Mouse (Mus musculus): ENCODE data around the gene Phf21a. TPM values are rescaled to one million over a fixed set of nuclear protein-coding genes. Genes with fewer than 3 reads are reported as not detected.

The Phf21a gene
- polyA plus RNA-seq, 2 experiments = 1.8 to 4.7 TPM

- Histone ChIP-seq H3K9me3 (ENCODE audit: control insufficient read depth, low read length) (no peaks in the 10 kb centered on the region), H3K9ac (replicated peaks) (no peak overlapping the region), H3K27me3 (ENCODE audit: control insufficient read depth, insufficient read depth, low read length) (no peaks in the 10 kb centered on the region; the same call in none of the 2 replicates), H3K27ac (no peak overlapping the region), H3K4me3 (ENCODE audit: insufficient read depth in 1 of 2, low read depth in 2 of 2, low read length in 2 of 2) (no peak overlapping the region), H3K4me2 (ENCODE audit: low read depth) (no peak overlapping the region), H3K4me1 (replicated peaks; ENCODE audit: control insufficient read depth in 2 of 2, insufficient read depth in 2 of 2, low read length in 1 of 2) (peaks cover 0 to 6% of the 10 kb centered on the region in 2 experiments; a peak in 2 of 4 replicates), H3K36me3 (replicated peaks; ENCODE audit: control insufficient read depth, insufficient read depth, low read depth) (no peaks in the 10 kb centered on the region)
- TF ChIP-seq CTCF (IDR thresholded peaks at IDR 0.05; ENCODE audit: low read depth) = no peak
- TF ChIP-seq EP300 (IDR thresholded peaks at IDR 0.05; ENCODE audit: low read depth) = no peak
- ATAC-seq (ENCODE audit: insufficient read depth) (no peak), DNase-seq (ENCODE audit: low read depth in 3 of 3, low spot score in 3 of 3) (no peak)
- 32% methylated on average over 4 of the region's 4 CpGs for WGBS (ENCODE audit: insufficient replicate concordance)
Measured at GRCm38 (mm10) chr2:92176292-92176691, 83.4 kb downstream of the Phf21a start.

- Histone ChIP-seq H3K27ac (no peak overlapping the region), H3K9ac (replicated peaks) (peak overlapping the region; percentile 75), H3K4me1 (replicated peaks; ENCODE audit: control insufficient read depth in 2 of 2, insufficient read depth in 2 of 2, low read length in 1 of 2) (peaks cover 2 to 3% of the 10 kb centered on the region in 2 experiments; a peak in 2 of 4 replicates), H3K4me2 (ENCODE audit: low read depth) (peak overlapping the region; percentile 95), H3K36me3 (replicated peaks; ENCODE audit: control insufficient read depth, insufficient read depth, low read depth) (no peaks in the 10 kb centered on the region), H3K27me3 (ENCODE audit: control insufficient read depth, insufficient read depth, low read length) (no peaks in the 10 kb centered on the region; the same call in none of the 2 replicates), H3K4me3 (ENCODE audit: insufficient read depth in 1 of 2, low read depth in 2 of 2, low read length in 2 of 2) (peak overlapping the region; percentile 65 to 79; a peak in 3 of 4 replicates), H3K9me3 (ENCODE audit: control insufficient read depth, low read length) (no peaks in the 10 kb centered on the region)
- DNase-seq (ENCODE audit: low read depth in 3 of 3, low spot score in 3 of 3) (no peak), ATAC-seq (ENCODE audit: insufficient read depth) (no peak)
- 12% methylated on average over 11 of the region's 11 CpGs for WGBS (ENCODE audit: insufficient replicate concordance)
- TF ChIP-seq CTCF (IDR thresholded peaks at IDR 0.05; ENCODE audit: low read depth) = no peak
- TF ChIP-seq EP300 (IDR thresholded peaks at IDR 0.05; ENCODE audit: low read depth) = no peak
Measured at GRCm38 (mm10) chr2:92182146-92182756, 89.3 kb downstream of the Phf21a start.

DNA sequence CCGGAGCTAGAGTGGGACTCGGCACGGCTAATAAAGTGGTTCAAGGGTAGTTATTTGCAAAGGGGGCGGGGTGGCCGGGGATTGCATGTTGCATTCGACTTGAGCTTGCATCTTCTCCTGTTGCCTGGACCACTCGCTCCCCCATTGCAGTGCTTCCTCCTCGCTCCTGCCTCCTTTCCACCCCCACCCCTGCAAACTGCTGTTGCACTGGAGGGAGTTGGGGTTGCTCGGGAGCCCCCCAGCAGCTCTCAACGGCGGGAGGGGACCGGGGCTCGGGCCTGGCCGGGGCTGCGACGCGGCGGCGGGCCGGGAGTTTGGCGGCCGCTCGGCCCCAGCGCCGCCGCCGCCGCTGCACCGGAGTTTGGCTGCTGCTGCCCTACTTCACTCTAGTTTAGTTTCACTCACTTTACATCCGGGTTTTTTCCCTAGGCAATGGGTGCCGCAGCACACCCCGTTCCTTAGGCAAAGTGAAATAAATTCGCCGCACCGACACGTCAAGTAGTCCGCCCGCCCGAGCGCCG lies 90.1 kb downstream of the Phf21a start:
- TF ChIP-seq CTCF (IDR thresholded peaks at IDR 0.05; ENCODE audit: low read depth) (no peak), EP300 (IDR thresholded peaks at IDR 0.05; ENCODE audit: low read depth) (no peak)
- DNase-seq (ENCODE audit: low read depth in 3 of 3, low spot score in 3 of 3) = peak; percentile 67 to 71 (median 70)
- Histone ChIP-seq H3K36me3 (replicated peaks; ENCODE audit: control insufficient read depth, insufficient read depth, low read depth) (no peaks in the 10 kb centered on the region), H3K4me1 (replicated peaks; ENCODE audit: control insufficient read depth in 2 of 2, insufficient read depth in 2 of 2, low read length in 1 of 2) (peaks cover 2 to 3% of the 10 kb centered on the region in 2 experiments; a peak in 2 of 4 replicates), H3K4me2 (ENCODE audit: low read depth) (peak overlapping the region; percentile 95), H3K4me3 (ENCODE audit: insufficient read depth in 1 of 2, low read depth in 2 of 2, low read length in 2 of 2) (peak overlapping the region; percentile 65 to 79), H3K9ac (replicated peaks) (peak overlapping the region; percentile 75), H3K27me3 (ENCODE audit: control insufficient read depth, insufficient read depth, low read length) (no peaks in the 10 kb centered on the region; the same call in none of the 2 replicates), H3K27ac (peak overlapping the region; percentile 54), H3K9me3 (ENCODE audit: control insufficient read depth, low read length) (no peaks in the 10 kb centered on the region)
- peak; percentile 77 for ATAC-seq (ENCODE audit: insufficient read depth)
- 2% methylated on average over 41 of the region's 41 CpGs for WGBS (ENCODE audit: insufficient replicate concordance)

- TF ChIP-seq EP300 (IDR thresholded peaks at IDR 0.05; ENCODE audit: low read depth) (no peak), CTCF (IDR thresholded peaks at IDR 0.05; ENCODE audit: low read depth) (no peak)
- WGBS (ENCODE audit: insufficient replicate concordance) = 0% methylated on average over 38 of the region's 40 CpGs
Measured at GRCm38 (mm10) chr2:92183613-92184076, 90.7 kb downstream of the Phf21a start.

More at GRCm38 (mm10) chr2:92183613-92184076, 90.7 kb downstream of the Phf21a start:
- H3K9me3 ChIP-seq (ENCODE audit: control insufficient read depth, low read length) = no peaks in the 10 kb centered on the region
- H3K9ac ChIP-seq (replicated peaks) = peak overlapping the region; percentile 75
- H3K4me2 ChIP-seq (ENCODE audit: low read depth) = peak overlapping the region; percentile 95
- DNase-seq (ENCODE audit: low read depth in 3 of 3, low spot score in 3 of 3) = peak; percentile 68 to 74 (median 74)
- no peaks in the 10 kb centered on the region; the same call in none of the 2 replicates for H3K27me3 ChIP-seq (ENCODE audit: control insufficient read depth, insufficient read depth, low read length)
- H3K36me3 ChIP-seq (replicated peaks; ENCODE audit: control insufficient read depth, insufficient read depth, low read depth) = no peaks in the 10 kb centered on the region
- ATAC-seq (ENCODE audit: insufficient read depth) = peak; percentile 87
- peak overlapping the region; percentile 55 for H3K27ac ChIP-seq
- H3K4me1 ChIP-seq (replicated peaks; ENCODE audit: control insufficient read depth in 2 of 2, insufficient read depth in 2 of 2, low read length in 1 of 2) = peaks cover 2 to 3% of the 10 kb centered on the region in 2 experiments; a peak in 2 of 4 replicates
- peak overlapping the region; percentile 65 to 79 for H3K4me3 ChIP-seq (ENCODE audit: insufficient read depth in 1 of 2, low read depth in 2 of 2, low read length in 2 of 2)
